Mouse (Mus musculus) heart, adult 8-10 months (tissue): ENCODE data around the gene Tubgcp2. TPM values are rescaled to one million over a fixed set of nuclear protein-coding genes. Genes with fewer than 3 reads are reported as not detected.

Experiments used
- DNase-seq: peaks from one replicate; pipeline ENCODE4 v3.0.0; 2022; ENCODE audit warnings: low spot score
- total RNA-seq, 4 experiments: library from RNA; stranded (reverse); gene quantifications; 2 replicates each; pipeline ENCODE4 v1.2.4; 2022

Tubgcp2 gene
- total RNA-seq, 4 experiments from 2014 or later, result 32.6 to 37.0 (median 34.9) TPM

DNA sequence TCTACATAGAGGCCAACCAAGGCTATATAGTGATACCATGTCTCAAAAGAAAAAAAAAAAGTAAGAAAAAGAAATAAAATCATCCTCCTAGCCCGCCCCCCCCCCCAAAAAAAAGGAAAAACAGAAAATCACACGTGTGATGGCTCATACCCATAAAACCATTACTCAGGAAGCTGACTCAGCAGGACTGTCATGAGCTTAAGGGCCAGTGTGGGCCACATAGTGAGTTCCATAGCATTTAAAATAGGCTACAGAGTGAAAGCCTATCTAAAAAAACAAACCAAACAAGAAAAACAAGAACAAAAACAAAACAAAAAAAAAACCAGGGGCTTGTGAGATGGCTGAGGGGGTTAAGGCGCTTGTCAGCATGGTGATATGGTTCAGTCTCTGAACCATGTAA, 55.7 kb downstream of the Tubgcp2 start:
- DNase-seq, result no peak

DNA sequence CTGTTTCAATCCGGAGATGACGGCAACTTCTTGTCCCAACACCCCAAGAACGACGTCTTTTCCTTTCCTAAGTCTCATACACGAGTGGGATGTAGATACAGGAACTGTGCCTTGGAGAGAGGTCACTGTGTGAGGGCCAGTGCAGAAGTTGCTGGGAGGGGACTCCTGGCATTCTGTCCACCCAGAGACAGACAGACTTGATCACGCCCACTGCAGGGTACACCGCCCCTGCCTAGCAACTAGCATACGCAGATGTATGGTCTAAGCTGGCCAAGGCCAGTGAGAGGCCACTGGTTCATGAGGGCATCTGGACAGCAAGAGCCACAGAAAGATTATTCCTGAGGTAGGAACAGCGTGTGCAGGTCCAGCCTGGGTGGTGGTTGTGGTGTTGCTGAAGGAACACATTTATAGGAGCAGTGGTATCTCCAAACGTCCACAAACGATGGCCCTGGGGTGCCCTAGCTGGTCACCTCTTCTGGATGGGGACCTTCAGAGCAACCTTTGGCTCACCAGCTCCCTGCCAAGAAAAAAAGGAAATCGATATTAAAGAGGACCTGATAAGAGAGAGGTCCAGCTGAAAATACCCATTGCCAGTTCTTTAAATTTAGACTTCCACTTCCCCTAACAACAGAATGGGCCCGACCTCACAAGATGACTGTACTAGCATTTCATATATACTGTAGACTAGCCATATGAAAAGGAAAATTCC, 57.3 kb downstream of the Tubgcp2 start:
- DNase-seq, result no peak

DNA sequence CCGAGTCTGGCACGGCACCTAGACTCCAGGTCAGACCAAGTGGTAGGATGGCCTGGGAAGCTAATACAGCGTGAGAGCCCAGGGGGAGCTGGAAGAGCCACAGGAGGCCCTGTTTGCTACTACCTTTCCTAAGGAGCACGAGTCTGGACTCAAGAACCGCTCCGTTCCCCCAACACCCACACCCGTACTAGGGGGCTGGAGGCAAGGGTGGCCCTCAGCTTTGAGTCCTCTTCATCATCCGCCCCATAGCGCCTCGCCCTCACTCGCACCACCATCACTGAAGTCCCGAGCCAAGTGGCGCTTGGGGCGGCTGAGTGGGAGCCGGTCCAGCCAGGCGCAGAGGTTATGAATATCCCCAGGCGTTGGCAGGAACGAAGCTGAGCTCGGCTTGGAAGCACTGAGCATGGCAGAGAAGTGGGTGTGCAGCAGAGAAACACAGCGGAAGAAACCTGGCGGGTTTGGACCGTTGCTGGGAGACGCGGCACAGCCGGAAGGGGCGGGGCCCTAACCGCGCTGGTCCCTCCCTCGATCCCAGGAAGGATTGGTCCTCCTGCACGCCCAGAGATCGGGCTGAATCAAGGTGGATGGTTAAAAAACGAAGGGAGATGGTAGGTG, 58.1 kb downstream of the Tubgcp2 start, which contains the start of gene 6430531B16Rik:
TSS of gene 6430531B16Rik (minus strand) at position 478 of the 615 bp plus-strand sequence.
- DNase-seq, result peak; percentile 69

DNA sequence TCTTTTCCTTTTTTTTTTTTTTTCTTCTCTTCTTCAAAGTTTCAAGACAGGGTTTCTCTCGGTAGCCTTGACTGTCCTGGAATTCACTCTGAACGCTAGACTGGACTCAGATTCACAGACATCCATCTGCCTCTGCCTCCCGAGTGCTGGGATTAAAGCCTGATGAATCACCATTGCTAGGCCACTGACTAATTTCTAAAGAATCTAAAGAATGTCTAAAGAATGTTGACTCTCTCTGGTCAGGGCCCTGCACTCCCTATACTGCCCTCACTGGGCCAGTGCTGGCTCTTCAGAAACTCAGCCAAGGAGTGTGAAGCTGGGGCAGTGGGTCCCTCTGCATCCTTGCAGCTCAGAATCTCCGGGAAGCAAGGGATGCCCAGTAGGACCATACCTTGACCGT, 61.0 kb downstream of the Tubgcp2 start:
- no peak for DNase-seq

DNA sequence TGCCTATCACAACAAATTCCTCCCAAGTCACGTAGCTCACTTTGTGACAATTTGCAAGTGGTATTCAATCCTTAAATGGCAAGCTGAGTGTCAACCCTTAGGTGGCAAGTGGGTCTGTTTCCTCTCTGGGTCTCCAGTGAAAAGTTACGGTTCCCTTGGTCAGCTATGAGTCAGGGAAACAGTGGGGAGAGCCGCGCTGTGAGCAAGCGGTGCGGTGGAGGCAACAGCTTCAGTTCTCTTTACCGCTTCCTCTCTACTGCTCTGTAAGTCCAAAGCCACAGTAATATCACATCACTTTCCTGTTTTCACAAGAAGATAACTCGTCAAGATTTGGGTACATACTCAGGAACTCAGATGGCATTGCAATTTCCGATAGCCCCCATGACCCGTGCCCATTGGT, 62.2 kb downstream of the Tubgcp2 start:
- DNase-seq, result no peak

DNA sequence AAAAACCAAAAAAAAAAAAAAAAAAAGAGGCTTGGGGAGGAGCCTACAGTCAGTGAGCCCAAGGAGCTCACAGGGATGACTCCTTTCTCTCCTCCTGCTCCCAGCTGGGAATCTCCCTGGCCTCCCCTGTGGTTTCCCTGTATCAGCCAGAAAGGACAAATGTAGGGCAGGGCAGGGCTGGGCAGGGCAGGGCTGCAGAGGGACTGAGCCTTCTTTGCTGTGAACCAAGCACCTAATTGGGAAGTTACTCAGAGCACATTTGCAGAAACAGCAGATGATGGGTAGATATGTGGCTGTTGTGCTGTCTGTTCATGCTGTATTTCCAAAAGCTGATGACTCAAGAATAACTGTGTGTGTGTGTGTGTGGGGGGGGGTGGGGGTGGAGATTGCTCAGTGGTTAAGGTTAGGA, 63.5 kb downstream of the Tubgcp2 start:
- no peak for DNase-seq

DNA sequence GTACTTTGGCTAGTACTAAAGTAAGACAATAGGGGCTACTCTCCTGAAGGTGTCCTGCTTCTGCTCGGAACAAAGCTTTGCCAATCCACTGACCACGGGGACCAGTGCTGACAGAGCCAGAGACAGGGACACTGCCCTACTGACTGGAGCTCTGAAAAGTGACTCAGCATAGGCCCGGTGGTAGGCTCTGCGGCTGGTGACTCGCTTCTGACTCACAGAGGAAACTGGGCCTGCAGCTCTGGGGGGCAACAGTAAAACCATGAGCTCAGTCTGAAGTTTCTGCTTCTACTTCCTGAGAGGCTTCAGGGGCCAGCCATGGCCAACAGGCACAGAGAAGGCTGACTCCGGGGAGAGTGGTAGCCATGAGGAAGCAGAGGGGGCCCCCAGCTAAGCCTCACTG, 65.0 kb downstream of the Tubgcp2 start:
- no peak for DNase-seq

DNA sequence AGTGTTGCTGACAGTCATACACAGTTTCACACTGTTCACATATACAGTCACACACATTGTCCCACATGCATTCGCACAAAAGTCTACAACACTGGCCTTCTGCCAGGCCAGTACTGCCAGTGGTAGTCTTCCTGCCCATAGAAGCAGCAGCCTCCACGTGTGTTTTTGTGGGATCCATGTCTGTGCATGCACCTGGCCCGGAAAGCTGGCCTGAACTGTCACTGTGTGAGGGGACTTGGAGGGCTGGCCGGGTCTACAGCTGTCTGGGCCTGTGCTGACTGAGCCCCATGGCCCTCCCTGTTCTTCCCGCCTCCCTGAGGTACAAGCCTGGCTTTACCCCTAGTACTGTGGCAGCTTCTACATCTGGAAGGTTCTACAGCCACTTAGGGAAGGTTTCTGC, 65.5 kb downstream of the Tubgcp2 start:
- no peak for DNase-seq

DNA sequence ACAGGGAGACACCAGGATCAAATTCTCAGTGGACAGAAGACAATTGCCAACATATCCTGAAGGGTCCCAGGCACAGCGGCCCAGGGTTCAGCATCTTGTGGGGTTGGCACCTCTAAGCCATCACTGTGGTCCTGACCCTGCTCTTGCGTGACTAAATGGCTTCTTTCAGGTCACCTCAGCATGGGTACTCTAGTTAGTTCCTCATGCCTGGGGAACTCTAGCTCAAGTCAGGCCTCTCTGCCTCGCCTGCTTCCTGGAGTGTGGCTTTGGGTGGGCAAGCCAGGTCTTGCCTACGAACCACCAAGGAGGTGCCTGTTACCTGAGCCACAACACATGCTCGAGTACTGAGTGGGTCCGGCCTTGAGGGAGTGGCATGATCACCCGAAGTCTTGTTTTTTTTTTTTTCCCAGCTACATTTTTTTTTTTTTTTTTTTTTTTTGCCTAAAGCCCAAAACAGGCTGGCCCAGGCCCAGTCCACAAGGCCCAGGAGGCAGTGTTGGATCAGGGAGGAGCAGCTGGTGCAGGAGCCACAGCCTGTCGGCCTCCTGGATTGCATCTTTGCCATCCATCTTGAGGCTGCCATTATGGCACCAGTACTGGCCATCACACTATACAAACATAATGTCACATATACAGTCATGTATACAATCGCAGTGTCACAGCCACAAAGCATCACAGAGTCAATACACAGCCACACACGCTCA, 66.1 kb downstream of the Tubgcp2 start:
- DNase-seq, result no peak

DNA sequence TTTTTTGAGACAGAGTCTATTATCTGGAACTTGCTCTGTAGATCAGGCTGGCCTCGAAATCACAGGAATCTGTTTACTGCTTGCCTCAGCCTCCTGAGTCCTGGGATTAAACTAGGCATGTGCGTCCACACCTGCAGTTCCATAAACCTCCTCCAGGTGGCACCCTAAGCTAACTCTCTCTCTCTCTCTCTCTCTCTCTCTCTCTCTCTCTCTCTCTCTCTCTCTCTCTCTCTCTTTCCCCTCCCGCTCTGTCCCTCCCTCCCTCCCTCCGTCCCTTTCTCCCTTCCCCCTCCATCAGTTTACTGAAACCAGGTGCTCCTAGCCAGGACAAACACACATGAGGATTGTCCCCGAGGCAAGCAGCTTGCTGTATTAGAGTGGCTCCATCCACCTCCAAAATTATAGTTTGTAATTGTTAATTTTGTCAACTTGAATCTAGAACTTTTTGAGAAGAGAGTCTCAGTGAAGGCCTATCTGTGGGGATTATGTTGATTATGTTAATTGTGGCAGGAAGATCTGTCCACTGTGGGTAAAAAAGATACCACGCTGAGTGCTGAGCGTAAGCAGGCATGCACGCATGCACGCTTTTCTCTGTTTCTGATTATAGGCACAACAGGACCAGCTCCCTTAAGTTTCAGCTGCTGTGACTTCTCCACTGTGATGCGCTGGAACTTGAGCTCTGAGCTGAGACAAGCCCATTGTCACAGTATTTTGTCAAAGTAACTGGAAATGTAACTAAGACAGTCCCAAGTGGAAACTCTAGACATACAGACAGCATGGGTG, 66.9 kb downstream of the Tubgcp2 start:
- DNase-seq, result peak; percentile 74

DNA sequence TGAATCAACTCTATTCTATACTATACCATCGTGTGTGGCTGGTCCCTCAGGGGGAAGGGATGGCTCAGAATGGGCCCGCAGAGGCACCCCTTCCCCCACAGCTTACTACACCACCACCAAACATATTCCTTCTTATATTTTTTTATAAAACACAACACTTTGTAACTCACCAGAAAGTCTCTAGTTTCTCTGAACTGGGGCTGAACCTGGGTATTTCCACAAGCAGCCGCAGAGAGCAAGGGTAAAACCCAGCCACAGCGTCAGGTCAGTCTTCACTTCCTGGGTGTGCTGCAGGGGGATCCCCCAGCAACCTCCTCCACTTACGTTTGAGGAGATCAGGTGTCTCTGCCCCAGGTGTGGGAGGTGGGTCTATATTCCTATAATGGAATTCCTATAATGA, 68.0 kb downstream of the Tubgcp2 start:
- DNase-seq, result no peak

DNA sequence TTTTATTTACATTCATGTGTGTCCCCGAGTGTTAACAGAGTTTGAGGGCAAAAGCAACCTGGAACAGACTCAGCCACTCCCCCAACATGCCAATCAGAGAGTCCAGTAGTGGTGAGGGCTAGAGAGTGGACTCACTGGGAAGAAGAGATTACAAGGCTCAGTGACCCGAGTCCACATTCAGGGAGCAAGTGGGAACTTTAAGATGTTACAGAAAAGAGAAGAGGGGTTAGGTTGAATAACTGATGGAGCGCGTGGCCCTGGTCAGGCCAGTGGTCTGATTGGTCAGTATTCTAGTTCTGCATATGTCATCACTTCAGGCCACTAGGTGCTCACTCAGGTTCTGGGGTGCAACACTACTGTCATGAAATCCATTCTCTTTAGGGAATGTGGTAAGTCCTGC, 69.3 kb downstream of the Tubgcp2 start:
- DNase-seq, result no peak

DNA sequence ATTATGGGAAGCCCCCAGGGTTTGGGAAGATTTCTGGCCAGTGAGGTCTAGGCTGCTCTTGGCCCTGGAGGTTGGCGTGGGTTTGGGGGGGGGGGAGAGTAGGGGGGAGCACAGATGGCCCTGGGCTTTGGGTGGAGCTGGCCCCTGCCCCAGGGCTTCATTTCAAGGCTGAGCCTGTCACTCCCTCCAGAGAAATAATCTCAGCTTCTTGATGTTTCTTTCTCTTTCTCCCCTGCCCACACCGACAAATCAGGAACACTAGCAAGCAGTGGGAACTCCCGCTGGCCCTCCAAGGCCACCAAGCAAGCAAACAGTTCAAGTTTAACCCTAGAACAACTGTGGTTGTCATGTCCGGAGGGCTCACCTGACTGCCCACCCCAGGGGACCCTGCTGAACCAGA, 72.7 kb downstream of the Tubgcp2 start:
- DNase-seq, result no peak

DNA sequence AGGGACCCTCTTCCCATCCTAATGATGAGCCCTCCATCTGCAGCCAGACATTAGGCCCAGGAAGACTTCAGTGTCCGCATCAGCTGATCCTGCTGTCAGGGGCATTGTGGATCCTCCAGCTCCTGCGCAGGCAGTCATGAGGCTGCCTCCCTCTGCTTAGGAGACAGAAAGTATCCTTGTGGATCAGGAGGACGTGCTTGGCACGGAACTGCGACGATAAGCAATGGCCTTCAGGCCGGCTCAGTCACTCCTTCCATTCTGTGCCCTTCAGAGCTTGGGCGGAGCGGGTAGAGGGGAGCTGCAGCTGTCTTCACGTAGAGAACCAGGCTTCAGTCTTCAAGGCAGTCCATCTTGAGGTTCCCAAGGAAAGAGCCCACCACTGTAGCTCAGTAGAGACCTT, 75.3 kb downstream of the Tubgcp2 start:
- no peak for DNase-seq

DNA sequence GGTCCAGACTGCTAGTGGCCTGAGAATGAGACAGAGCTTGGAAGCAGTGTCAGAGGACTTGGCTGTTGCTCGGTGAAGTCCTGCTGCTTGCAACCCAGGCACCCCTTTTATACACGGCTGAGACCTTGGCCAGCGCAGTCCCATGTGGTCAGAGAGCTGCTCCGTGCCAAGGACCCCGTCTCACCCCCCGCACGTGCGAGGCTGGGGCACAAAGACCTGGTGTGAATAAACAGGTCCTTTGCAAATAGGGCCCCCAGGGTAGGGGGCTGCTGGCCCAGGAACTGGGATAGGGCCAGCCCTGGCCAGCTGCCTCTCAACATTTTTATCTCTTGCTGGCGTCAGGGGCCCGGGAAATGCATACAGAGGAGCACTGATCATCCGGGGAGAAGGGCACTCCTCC, 78.5 kb downstream of the Tubgcp2 start:
- DNase-seq, result no peak

DNA sequence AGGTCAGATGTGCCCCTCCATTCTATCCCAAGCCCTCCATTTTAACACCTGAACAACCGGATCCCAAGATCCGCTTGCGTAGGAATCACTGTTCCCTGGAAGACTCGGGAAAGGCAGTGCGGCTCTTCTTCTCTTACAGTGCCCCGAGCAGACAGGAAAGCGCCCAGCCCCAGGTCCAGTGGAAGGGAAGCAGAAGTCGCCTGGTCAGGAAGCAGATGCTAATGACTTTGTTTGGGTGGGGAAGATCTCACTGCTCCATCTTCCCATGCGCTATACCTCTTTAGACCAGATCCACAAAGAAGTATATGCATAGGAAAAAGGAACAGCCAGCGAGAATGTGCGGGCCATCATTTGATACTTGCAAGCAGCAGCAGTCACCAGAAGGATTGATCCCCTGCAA, 79.0 kb downstream of the Tubgcp2 start:
- no peak for DNase-seq

DNA sequence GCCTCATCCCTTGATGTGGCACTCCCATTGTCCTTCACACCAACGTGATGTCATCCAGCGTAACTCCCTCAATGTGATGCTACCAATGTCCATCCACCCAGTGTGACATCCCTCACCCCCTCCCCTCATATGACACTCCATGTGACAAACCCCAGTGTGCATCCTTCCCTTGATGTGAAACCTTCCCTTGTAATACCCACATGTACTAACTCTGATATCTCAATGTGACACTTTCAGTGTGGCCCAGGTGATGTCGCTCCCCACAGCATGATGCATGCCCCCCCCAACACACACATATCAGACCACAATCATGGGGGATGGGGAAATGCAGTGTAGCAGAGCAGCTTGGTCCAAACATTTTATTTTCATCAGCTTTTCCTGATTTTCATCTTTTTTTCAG, 79.8 kb downstream of the Tubgcp2 start:
- DNase-seq, result no peak

DNA sequence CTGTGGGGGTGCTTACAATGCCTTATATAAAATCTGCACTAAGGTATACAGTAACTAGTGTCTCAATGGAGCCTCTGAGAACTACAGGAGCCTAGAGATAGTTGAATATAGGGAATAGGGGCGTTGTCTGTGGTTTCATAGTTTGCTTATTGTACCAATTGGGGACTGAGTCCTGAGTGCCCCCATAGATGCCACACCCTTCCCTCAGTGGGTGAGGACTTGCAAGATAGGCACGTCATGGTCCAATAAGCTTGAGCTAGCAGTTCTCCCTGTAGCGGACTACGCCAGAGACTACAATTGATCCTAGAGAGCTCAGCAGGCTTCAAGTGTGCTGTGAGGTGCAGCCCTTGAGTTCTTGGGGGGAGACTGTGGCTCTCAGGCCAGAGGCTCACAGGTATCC, 81.0 kb downstream of the Tubgcp2 start:
- DNase-seq, result no peak

DNA sequence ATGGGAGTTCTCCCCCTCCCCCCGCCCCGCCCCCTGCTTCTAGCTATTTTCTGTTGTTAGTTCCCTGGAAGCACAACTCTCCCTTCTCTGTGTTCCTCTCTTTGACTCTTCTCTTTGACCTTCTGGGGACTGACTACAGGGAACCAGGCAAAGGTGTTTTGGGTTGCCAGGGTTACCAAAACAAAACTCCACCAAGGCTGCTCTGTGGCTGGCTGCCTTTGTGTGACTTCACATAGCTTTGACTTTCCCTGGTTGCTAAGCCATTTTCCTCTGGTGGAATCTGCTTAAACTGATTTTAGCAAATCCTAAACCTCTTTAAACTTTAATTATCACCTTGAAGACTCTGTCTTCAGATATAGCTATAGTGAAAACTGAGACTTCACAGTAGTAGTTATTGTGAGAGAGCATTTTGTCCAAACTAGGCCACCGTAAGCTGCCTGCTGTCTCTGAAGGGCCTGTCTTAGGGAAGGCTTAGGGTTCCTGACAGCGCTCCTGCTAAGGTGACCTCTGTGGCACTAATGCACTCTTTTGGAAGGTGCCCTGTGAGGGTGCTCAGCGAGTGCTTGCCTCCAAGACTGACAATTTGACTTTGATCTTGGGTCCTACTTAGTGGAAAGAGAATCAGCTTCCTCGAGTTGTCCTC, 84.4 kb downstream of the Tubgcp2 start:
- DNase-seq, result no peak

DNA sequence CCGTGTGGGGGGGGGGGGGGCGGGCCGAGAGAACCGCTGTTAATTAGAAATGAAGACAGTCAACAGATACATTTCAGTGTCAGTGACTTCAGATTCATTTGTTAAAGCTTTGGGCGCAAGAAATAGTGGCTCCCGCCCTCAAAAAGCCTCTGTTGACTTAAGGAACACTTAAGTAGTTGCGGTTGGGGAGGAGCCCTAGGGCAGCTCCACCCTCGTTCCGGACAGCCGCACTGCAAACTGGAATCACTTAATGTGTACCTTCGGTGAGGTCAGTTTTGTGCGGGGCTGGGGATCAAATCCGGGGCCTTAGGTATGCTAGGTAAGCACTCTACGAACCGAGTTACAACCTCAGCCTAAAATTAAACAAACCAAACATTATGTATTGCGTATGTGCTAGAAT, 85.4 kb downstream of the Tubgcp2 start:
- no peak for DNase-seq

DNA sequence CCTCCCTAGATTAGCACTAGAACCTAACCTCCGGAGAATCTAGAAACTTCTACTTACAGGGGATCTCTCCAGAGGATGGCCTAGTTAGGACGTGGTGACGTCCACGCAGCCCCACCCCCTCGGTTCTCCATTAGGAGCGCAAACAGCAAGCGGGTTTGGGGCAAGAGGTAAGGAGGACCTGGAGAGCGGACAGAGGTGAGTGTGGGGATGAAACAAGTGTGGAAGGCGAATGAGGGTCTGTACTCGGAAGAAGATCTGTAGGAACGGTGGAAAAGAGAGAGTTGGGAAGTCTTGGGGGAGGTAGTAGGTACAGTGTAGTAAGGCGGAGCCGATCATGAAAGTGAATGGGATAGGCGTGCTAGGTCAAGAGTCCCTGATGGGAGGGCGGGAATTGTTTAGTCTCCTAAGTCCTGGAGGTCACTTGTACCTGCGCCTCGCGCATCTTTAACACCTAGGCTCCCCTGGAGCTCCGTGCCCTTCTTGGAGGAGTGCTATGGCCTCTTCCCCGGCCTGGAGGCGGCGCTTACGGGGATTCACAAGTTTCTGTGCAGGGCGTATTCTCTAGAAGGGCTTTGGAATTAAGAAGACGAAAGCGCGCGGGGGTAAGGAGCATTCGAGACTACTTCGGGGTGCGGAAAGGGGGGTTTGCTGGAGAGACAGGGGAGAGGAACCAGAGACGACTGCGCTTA, 86.0 kb downstream of the Tubgcp2 start:
- peak; percentile 43 for DNase-seq
